Mouse (Mus musculus) small intestine, adult 10 weeks (tissue): ENCODE results near the gene Snx20. TPM values are rescaled to one million over a fixed set of nuclear protein-coding genes. Genes with fewer than 3 reads are reported as not detected.

Experiments
- polyA plus RNA-seq: library from polyadenylated mRNA; stranded (reverse); fragments of 350-450 nt; fragmentation: Illumina TruSeq; extraction: RNeasy Lipid Tissue Mini Kit (QIAGEN cat#74804); gene quantifications from one replicate; pipeline ENCODE4 v1.2.3, GENCODE M21; 2014; ENCODE audit warnings: low replicate concordance

Snx20 gene
- polyA plus RNA-seq: 17.8 TPM

DNA sequence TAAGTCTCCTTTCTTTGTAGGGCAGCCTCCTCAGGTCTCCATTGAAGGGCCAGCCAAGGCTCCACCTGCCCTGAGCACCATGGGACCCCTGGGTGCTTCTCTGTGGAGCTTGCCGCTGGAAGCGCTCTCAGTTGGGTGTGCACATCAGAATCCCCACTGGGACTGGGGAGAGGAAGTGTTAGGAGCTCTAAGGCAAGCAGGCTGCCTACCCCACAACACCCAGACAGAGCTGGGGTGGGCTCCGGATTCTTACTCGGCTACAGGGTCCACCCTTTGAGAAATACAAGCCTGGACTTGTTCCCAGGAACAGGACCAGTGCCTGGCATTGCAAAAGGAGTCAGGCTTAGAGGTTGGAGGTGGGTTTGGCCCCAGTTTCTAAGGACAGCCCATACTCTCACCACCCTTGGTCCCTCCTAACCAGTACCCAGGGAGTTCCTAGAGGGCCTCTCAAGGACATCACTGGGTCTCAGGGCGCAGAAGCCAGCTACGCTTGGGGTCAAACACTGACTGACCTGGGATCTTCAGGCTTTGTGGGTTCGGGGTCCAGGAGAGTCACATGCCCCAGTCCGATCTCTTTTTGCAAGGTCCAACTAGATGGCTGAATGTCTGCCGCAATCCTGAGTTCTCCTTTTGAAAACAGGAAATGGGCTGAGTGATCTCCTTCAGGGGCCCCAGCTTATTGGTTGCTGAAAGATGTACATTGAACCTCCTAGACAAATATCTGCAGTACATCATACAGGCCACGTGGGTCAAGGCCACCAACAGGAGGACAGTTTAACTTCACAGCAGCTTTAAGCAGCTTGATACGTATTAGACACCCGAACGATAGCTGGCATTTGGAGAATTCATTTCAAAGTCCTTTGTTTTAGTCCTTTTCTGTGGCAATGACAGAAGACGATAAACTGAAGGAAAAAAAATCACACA, at the start of gene Snx20:
TSS of gene Snx20 (minus strand) at position 655 of the 924 bp plus-strand sequence.

DNA sequence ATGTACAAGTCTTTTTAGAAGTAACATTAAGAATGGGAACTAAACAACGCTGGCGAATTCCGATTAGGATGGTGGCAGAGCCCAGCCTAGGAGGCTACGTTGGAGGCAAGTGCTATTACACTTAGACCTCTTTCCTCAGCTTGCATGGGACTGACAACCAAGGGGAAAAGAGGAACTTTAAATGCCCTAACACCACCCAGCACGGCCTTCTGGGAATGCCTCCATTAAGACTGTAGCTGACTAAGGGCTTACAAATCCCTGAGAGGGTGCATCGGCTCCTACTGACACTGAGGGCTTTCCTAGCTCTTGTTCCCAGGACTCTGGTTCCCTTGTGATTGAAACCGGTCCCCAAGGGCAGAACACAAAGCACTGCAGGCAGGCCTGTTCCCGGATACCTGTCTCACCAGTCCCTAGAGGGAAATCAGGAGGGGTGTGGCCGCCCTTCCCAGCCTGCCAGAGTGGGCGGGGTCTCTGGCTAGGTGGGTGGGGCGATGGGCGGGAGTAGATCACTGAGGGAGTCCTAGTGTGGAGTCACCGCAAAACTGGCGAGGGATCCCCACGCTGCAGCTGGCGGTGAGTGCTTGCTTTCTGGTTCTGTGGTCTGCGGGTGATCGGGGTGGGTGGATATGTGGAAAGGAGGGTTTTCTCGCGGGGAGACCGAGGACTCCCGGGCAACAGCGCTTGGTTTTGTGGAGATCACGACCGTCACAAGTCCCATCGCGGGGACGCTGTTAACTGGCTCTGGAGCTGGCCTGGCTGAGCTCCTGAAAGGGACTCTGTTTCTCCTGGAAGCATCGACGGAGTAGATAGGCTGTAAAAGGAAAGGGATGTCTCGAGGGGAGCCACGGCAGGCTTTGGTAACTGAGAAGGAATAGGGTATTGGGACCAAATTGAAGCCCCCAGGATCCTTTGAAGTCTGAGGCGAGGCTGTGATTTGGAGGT, 11.2 kb upstream of the Snx20 start, which contains the start of gene Nod2:
TSS of gene Nod2 (plus strand) at position 479 of the 942 bp plus-strand sequence.

Other genes starting within 250 kb of the Snx20 start
- 0.71 TPM for gene Nkd1, start 114.8 kb downstream of the Snx20 start, polyA plus RNA-seq
- gene Nod2, start 11.2 kb upstream of the Snx20 start, polyA plus RNA-seq: 0.48 TPM
- 73.0 TPM for gene Cyld, start 60.9 kb upstream of the Snx20 start, polyA plus RNA-seq